Mouse (Mus musculus) NIH3T3 (cell line): ENCODE data around the gene Rpl19.

Experiments
- DNase-seq: peaks from one replicate; pipeline ENCODE4 v3.0.0-alpha.2; 2012; ENCODE audit warnings: low read depth

Gene Rpl19

DNA sequence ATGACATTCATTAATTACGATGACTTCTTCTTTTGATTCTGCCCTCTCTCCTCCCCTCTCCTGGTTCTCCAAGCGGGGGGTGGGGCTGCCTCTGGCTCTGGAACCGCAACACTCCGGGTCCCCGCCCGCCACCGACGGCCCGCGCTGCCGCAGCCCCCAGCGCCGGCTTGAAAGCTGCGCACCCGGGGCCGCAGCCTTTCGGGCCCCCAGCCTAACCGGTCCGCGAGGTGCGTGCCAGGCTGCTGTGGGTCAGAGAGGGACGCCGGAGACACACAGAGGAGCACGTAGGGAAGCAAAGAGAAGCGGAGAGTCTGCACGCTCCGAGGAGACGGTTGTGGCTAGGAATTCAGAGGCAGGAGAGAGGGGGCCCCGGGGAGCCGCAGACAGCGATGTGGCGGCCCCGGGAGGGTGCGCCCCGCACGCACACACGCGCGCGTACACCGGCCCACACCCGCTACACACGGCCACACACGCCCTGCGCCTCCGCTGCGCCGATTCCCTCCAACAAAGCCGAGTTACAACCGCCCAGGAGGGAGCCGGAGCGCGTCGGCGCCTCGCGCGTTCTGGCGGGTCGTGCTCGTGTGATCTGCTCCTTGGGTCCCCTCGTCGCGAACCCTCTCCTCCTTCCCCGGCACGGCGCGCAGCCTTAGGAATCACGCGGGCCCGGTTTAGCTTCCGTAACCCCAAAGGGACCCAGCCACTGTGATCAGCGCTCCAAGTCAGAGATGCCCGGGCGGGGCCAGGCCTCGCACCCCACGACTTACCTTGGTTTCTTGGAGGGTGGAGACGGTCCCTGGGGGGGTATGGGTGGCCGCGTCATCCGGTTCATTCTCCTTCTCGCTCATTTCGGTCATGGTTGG lies 25.8 kb downstream of the Rpl19 start:
- no peak for DNase-seq

DNA sequence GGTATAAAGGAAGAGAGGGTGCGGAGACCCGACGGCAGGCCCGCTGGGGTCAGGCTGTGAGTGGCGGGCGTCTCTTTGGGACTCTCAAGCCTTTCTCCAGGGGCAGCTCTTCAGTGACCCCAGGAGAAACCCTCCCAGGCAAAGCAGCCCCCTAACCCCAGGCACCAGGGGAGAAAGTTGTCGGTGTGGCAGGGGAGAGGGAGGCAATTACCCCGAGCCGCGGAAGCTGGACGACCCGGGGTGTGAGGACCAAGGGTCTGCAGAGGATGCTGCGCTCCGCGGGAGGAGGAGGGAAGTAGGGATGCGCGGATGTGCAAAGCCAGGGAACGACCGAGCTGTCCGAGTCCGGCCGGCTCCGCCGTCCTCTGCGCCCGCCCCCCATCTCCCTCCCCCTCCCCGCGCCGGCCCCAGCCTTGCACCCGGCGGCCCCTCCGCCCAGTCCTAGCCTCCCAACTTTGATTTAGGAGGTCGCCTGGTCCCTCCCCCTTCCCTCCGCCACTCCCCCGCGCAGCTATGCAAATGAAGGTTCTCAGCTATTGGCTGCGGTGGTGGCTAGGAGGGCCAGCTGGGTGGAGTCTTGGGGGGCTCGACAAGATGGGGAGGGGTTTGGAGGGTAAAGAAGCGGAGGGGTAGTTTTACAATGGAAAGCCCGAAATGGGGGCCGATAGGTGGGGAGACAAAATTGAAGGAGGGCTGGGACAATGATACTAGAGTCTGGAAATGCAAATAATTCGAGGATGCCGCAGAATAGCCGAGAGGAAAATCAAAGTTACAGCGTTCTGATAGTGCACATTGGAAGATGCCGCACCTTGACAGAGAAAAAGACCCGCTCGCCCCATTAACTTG lies 26.7 kb downstream of the Rpl19 start, which contains the start of gene Stac2:
Stac2 (minus strand) TSS at position 474 of the 846 bp plus-strand sequence.
- DNase-seq, result no peak

DNA sequence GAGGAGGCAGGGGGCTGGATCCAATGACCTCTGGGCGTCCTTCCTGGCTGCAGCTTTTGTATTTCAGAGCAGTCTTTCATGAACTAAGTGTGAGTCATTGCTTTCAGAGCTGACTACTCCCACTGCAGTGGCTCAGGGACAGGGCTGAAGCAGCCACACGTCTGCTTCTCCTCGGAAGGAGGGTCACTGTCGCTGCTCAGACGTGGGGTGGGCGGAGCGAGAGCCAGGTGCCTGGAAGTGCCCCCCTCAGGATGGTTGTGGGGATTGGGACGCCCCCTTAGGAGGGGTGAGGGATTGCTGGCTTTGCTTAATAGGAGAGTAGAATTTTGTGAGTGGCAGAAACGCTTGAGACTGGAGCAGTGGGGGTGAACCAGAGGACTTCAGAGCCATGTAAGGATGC lies 31.0 kb downstream of the Rpl19 start:
- peak; percentile 65 for DNase-seq

DNA sequence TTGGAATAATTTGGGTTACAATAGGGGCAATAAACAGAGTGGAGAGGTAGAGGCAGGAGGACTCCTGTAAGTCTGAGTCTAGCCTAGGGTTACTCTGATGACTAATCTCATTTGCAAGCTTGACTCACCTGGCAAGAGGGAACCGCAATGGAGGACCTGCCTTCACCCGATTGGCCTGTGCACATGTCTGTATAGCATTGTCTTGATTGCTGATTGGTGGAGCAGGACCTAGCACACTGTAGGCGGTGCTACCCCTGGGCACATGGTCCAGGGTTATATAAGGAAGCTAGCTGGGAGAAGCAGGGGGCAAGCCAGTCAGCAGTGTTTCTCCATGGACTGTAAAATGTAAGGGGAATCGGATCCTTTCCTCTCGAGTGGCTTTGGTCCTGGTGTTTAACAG lies 31.5 kb downstream of the Rpl19 start:
- DNase-seq, result peak; percentile 79

DNA sequence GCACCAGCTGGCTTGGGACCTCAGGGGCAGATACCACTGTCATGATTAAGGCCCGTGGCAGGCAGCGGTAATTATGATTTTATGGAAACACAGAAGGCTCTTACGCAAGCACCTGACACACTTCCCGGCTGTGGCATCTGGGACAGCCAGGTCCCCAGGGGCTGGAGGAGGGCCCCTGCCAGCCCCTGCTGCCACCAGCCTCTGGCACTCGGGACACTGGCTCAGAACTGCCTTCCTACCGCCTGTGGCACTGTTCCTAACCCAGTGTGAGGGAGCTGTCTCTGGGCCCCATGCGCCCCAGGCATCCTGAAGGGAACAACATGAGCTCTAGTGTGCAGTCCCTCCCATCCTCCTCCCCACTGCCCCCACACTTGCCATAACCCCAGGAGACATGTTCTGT lies 33.2 kb downstream of the Rpl19 start:
- DNase-seq, result peak; percentile 55

DNA sequence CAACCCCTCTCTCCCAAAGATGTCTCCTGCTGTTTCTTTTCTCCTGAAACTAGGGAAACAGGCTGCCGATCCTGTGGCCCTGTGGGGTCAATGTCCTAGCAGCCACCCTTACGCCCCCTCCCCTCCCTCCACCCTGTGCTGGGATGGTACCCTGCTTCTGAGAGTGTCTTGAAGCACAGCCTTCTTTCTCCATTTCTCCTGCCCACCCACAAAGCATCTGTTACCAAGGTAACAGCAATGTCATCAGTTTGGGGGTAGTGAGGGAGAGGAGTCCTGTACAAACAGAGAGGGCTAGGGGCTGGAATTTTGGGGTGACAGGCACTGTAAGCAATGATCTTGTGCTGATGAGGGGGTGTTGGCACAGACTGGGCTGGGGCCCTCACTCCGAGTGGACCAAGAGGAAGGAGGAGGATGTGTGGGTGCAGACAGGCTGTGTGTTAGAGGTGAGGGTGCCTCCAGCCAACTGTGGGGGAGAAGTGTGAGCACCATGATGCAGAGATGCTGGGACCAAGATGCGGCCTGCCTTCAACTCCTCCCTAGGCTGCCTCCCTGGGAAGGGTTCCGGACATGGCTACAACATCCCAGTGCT lies 33.7 kb downstream of the Rpl19 start:
- DNase-seq, result no peak

DNA sequence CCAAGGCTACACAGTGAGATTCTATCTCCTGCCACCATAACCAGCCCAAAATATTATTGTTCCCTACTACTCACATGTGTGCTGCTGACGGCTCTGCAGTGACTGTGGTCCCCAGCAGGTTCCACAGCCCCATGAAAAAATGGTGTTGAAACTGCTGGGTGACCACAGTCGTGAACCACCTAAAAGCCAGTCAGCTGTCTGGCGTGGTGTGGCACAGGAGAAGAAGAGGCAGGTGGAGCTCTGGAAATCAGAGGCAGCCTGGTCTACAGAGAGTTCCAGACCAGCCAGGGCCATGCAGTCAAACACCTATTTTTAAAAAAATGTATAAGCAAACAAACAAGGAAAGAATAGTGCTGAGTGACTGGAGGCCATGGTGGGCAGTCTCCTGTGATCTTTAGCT lies 34.9 kb downstream of the Rpl19 start:
- DNase-seq, result no peak

DNA sequence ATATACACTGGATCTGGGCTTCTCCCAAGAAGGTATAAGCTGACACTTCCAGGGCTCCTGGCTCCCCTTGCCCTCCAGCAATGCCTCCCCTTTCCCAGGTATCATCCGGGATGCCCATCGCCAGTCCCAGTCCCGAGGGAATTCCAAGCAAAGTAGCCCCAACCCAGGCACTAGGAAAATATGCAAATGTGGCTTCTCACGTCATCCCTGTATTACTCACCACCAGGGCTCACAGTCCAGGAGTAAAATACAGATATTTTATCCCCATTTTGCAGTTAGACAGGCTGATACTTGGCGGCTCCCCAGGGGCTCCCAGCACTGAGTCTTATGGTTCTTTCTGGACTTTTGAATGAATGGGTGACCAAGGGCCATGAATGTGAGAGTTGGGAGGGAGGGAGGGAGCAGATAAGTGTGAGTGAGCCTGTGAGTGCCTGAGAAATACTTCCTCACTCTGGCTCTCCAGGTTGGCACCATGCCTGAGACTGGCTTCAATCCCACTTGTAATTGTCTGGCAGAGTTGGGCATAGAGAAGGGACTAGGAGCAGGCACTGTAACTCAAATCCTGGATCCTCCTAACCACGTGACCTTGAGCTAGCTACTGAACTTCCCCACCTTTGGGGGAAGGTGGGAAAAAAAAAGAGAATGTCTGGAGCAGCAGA lies 35.5 kb downstream of the Rpl19 start:
- peak; percentile 88 for DNase-seq

DNA sequence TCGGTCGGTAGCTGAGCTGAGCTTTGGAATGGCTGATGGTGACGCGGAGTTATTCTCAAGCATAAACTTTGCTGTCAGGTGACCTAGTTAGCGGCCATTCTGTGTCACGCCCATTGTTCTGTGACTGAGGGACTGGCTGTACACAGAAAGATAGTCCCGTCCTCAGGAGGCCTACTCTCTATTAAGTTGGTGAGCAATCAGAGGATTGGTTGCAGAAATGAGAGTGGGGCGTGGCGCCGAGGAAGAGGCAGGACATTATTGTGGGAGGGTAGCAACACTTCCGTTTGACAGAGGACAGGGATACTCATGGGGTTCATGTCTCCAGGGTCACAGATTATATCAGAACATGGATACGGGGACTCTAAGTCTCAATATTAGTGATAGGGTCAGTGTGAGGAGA lies 39.7 kb downstream of the Rpl19 start:
- DNase-seq, result no peak

DNA sequence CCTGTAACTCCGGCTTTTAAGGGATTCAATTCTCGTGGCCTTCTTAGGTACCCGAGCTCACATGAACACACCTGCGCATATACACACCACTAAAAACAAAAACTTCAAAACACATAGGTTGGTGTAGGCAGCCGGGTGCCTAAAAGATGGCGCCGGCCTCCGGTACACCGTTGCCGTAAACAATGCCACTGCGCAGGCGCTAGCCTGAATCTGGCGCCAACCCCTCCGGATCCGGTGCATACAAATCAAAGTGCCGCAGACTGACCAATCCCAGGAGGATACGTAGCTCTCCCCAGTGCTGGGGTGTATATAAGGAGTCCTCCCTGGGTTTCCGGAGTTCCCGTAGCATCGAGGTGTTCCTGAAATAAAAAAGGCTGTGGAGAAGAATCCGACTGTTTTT lies 40.7 kb downstream of the Rpl19 start:
- DNase-seq, result no peak

DNA sequence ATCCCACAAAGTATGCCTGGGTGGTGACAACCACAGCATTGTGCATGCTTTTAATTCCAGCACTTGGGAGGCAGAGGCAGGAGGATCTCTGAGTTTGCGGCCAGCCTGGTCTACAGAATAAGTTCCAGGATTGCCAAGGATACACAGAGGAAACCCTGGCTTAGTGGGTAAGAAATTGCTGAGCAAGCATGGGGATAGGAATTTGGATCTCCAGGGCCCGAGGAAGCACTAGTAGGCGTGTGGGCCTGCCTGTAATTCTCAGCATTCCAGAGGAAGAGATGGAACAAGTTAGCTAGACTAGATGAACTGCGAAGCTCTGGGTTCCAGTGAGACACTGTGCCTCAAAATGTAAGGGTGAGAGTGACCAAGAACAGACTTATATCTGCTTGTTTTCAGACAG lies 46.9 kb downstream of the Rpl19 start:
- DNase-seq, result no peak

DNA sequence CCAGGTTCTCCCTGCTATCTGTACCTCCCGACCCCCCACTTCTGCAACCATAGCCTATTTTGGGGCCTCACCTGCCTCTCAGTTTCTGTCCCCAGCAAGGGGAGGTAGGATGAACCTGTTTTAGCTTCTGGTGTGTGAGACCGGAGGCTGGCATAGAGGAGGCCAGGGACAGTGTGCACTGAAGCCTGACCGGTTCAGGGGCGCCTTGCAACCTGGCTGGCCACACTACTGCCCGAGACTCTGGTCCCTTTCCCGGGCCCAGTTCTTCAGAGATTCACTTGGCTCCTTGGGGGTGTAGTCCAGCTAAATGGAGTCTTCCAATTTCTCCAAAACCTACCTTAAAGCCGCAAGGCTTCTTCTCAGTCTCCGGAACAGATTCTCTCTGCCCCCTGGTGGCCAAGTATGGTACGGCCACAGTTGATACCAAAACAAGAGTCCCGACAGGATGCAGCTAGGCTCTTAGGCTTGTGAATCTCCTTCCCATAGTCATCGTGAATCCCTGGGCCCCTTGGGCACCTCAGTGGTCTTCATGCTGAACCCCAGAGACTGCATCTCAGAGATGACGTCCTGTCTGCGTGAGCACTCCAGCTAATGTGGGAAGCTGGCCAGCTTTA lies 48.8 kb downstream of the Rpl19 start:
- peak; percentile 95 for DNase-seq

DNA sequence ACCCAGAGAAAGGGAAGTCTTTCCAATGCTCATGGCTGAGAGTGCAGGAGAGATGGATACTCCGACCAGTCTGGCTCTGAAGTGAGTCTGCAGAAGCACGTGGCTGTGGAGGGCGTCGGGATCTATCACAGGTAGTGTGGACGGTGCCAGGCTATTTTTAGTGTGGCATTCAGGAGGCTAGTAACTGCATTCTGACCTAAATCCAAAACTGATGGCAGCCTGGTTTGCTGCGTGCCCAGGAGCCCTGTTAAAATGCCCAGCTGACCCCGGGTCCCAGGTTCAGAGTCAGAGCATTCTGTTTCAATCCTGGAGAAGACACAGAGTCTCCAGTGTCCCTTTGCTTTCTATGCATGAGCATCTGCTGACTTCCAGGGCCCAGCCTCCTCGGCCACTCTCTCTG lies 50.6 kb downstream of the Rpl19 start:
- DNase-seq, result no peak
